8 mouse cellular contexts compared by ENCODE assay signal in the genomic region with DNA sequence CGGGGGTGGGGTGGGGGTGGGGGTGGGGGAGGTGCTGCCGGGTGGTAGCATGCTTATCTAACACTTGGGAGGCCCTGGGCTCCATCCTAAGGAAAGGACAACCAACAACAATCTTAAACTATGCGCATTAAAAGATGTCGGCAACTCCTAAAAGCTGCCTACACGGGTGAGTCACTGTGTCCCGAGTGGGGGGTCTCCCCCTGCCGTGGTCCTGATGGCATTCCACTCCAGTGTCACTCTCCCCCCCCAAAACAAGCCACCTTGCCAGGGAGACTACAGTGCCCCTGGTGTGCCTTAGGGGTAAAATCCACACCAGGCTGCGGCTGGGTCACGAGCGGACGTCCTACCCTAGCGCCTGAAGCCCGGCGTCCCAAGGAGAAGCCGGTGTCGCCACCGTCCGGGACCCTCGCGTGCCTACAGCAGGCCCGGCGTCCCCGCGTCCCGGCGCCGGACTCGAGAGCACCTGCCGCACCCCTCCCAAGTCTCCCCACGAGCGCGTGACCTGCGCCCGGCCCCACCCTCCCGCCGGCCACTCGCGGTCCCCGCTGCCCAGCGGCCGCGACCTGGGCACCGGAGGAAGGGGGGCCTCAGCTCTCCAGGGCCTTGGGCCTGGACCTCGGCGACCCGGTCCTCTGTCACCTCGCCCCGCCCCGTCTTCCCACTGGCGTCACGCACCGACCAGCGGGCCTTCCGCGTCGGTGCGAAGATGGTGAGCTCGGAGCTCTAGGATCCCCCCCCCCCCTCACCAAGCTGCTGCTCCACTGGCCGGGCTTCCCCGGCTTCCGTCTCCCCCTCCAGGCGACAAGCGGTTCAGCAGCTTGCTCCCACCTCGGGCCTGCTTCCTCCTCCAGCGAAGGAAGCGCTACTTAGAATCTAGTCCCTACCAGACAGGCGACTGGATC. TPM values are rescaled to one million over a fixed set of nuclear protein-coding genes. Genes with fewer than 3 reads are reported as not detected.
A peak's percentile ranks its signal among the peaks of the same experiment; 100 is the strongest.
DNase-seq lines count a peak whose midpoint lies in the region; ATAC-seq and TF ChIP-seq lines count a peak whose summit lies in the region.

TSS of gene Fbxo6 (minus strand) at position 874 of the 902 bp plus-strand sequence.

- H3K27me3 ChIP-seq in embryonic facial prominence, embryonic 13.5 days = no peaks in the 10 kb centered on the region
- no peaks in the 10 kb centered on the region for H3K27me3 ChIP-seq in heart, adult 2 months (ENCODE audit: control insufficient read depth, insufficient read depth, low read length)
- no peaks in the 10 kb centered on the region for H3K27me3 ChIP-seq in limb, embryonic 14.5 days (ENCODE audit: control insufficient read depth, insufficient read depth, low read length)
- no peaks in the 10 kb centered on the region for H3K27me3 ChIP-seq in midbrain, embryonic 16.5 days (ENCODE audit: control insufficient read depth, insufficient read depth, low read depth, low read length)
- H3K27me3 ChIP-seq in spleen, adult 2 months (ENCODE audit: control insufficient read depth, insufficient read depth, low read length) = no peaks in the 10 kb centered on the region

- no peaks in the 10 kb centered on the region for H3K9me3 ChIP-seq in embryonic facial prominence, embryonic 13.5 days
- H3K9me3 ChIP-seq in limb, embryonic 14.5 days (ENCODE audit: control insufficient read depth, low read length) = no peaks in the 10 kb centered on the region
- H3K9me3 ChIP-seq in midbrain, embryonic 16.5 days (replicated peaks; ENCODE audit: control insufficient read depth, low read length, poor library complexity, severe bottlenecking) = no peaks in the 10 kb centered on the region

- 0 out of 2 replicates have a peak, but pooled peaks have one; percentile 44 for TF ChIP-seq EP300 in heart, adult 2 months (IDR thresholded peaks at IDR 0.05; ENCODE audit: insufficient read depth, low read depth, low read length)

- H3K27ac ChIP-seq in embryonic facial prominence, embryonic 13.5 days = peak within 1 kb of the TSS; percentile 55
- peak within 1 kb of the TSS; percentile 97 for H3K27ac ChIP-seq in heart, adult 2 months
- 0 out of 2 replicates have a peak within 1 kb of the TSS, but pooled peaks have one; percentile 20 for H3K27ac ChIP-seq in limb, embryonic 14.5 days (replicated peaks; ENCODE audit: low read depth, low read length)
- H3K27ac ChIP-seq in midbrain, embryonic 16.5 days (ENCODE audit: low read length) = peak within 1 kb of the TSS; percentile 90
- peak within 1 kb of the TSS; percentile 56 for H3K27ac ChIP-seq in spleen, adult 2 months (ENCODE audit: insufficient read depth, low read length)

- TF ChIP-seq POLR2A in heart, adult 2 months (IDR thresholded peaks at IDR 0.05; ENCODE audit: insufficient read depth, low read depth, low read length) = peak; percentile 52
- TF ChIP-seq POLR2A in limb, embryonic 14.5 days (IDR thresholded peaks at IDR 0.05; ENCODE audit: borderline replicate concordance, extremely low read depth, insufficient read depth, insufficient read length) = 0 out of 2 replicates have a peak, but pooled peaks have one; percentile 54
- TF ChIP-seq POLR2A in spleen, adult 2 months (IDR thresholded peaks at IDR 0.05; ENCODE audit: low read depth, low read length) = no peak

- under 1% methylated on average over 62 of the region's 67 CpGs for WGBS in embryonic facial prominence, embryonic 13.5 days
- WGBS in heart, adult 2 months = under 1% methylated on average over 65 of the region's 67 CpGs
- 1% methylated on average over 36 of the region's 67 CpGs for WGBS in limb, embryonic 14.5 days
- WGBS in midbrain, embryonic 16.5 days = under 1% methylated on average over 57 of the region's 67 CpGs
- WGBS in spleen, adult 2 months = 1% methylated on average over 64 of the region's 67 CpGs

- DNase-seq in 416B (ENCODE audit: low read depth) = peak; percentile 97
- DNase-seq in adrenal gland, postnatal 4 days (ENCODE audit: low spot score in 2 of 2) = peak; percentile 46 to 72
- DNase-seq in heart, adult 2 months = peak; percentile 91 to 93
- DNase-seq in kidney, adult 8-10 months = peak; percentile 80 to 84
- DNase-seq in limb, embryonic 14.5 days (ENCODE audit: low spot score) = peak; percentile 76
- DNase-seq in spleen, adult 2 months (ENCODE audit: low read depth in 1 of 2, low spot score in 2 of 2) = peak; percentile 77 to 78

- H3K36me3 ChIP-seq in embryonic facial prominence, embryonic 13.5 days = peaks cover 23% of the 10 kb centered on the region
- H3K36me3 ChIP-seq in heart, adult 2 months (ENCODE audit: control insufficient read depth, insufficient read depth, low read length) = no peaks in the 10 kb centered on the region
- H3K36me3 ChIP-seq in limb, embryonic 14.5 days (ENCODE audit: control insufficient read depth, insufficient read depth, low read length) = peaks cover 18% of the 10 kb centered on the region; the same call in 1 of the 2 replicates
- peaks cover 21% of the 10 kb centered on the region for H3K36me3 ChIP-seq in midbrain, embryonic 16.5 days (ENCODE audit: control insufficient read depth, insufficient read depth, low read length)
- H3K36me3 ChIP-seq in spleen, adult 2 months (ENCODE audit: control insufficient read depth, insufficient read depth, low read length) = peaks cover 1% of the 10 kb centered on the region; the same call in 1 of the 2 replicates

- H3K4me1 ChIP-seq in embryonic facial prominence, embryonic 13.5 days = peaks cover 17% of the 10 kb centered on the region
- 0 out of 2 replicates have a peak, but pooled peaks cover 3% of the 10 kb centered on the region for H3K4me1 ChIP-seq in heart, adult 2 months (ENCODE audit: control insufficient read depth, insufficient read depth, low read length)
- H3K4me1 ChIP-seq in limb, embryonic 14.5 days (ENCODE audit: control insufficient read depth, insufficient read depth, low read length) = peaks cover 16% of the 10 kb centered on the region; the same call in 1 of the 2 replicates
- peaks cover 2% of the 10 kb centered on the region; the same call in 1 of the 2 replicates for H3K4me1 ChIP-seq in midbrain, embryonic 16.5 days (ENCODE audit: control insufficient read depth, insufficient read depth, low read length)
- no peaks in the 10 kb centered on the region for H3K4me1 ChIP-seq in spleen, adult 2 months (ENCODE audit: control insufficient read depth, insufficient read depth, insufficient read length)

- peak within 1 kb of the TSS; percentile 96 for H3K4me2 ChIP-seq in embryonic facial prominence, embryonic 13.5 days
- peak within 1 kb of the TSS; percentile 99 for H3K4me2 ChIP-seq in limb, embryonic 14.5 days (replicated peaks; ENCODE audit: low read depth, low read length, severe bottlenecking)
- peak within 1 kb of the TSS; percentile 81 for H3K4me2 ChIP-seq in midbrain, embryonic 16.5 days (ENCODE audit: low read length)

- H3K4me3 ChIP-seq in embryonic facial prominence, embryonic 13.5 days = peak within 1 kb of the TSS; percentile 66
- peak within 1 kb of the TSS; percentile 74 for H3K4me3 ChIP-seq in heart, adult 2 months
- H3K4me3 ChIP-seq in limb, embryonic 14.5 days (replicated peaks; ENCODE audit: low read length) = peak within 1 kb of the TSS; percentile 64
- H3K4me3 ChIP-seq in midbrain, embryonic 16.5 days (ENCODE audit: low read depth, low read length) = peak within 1 kb of the TSS; percentile 58
- H3K4me3 ChIP-seq in spleen, adult 2 months (ENCODE audit: extremely low read depth, insufficient read depth, insufficient read length) = peak within 1 kb of the TSS; percentile 59

- intact Hi-C loops in heart, adult 2 months (cut with DNase I) = loop anchor here (5.0 kb wide), 1 partner anchor 109 kb away; no protein-coding TSS in a partner anchor

- ATAC-seq in embryonic facial prominence, embryonic 13.5 days (ENCODE audit: insufficient number of reproducible peaks, insufficient read depth, low FRiP score, low TSS enrichment, low read depth) = peak; percentile 76
- ATAC-seq in limb, embryonic 14.5 days (ENCODE audit: low FRiP score, low read depth) = peak; percentile 89
- ATAC-seq in midbrain, embryonic 16.5 days = peak; percentile 92

- no peaks in the 10 kb centered on the region for H3K79me2 ChIP-seq in heart, adult 2 months (replicated peaks; ENCODE audit: control insufficient read depth, insufficient read depth, low read length)

- H3K9ac ChIP-seq in embryonic facial prominence, embryonic 13.5 days = peak within 1 kb of the TSS; percentile 78
- H3K9ac ChIP-seq in heart, adult 2 months (ENCODE audit: low read depth, low read length) = peak within 1 kb of the TSS; percentile 80
- peak within 1 kb of the TSS; percentile 73 for H3K9ac ChIP-seq in limb, embryonic 14.5 days (ENCODE audit: low read depth, low read length, severe bottlenecking)
- peak within 1 kb of the TSS; percentile 84 for H3K9ac ChIP-seq in midbrain, embryonic 16.5 days (ENCODE audit: low read depth, low read length)

- TF ChIP-seq CTCF in heart, adult 2 months (IDR thresholded peaks at IDR 0.05) = peak; percentile 63
- TF ChIP-seq CTCF in spleen, adult 2 months (IDR thresholded peaks at IDR 0.05; ENCODE audit: extremely low read depth, insufficient read depth, insufficient read length, insufficient replicate concordance) = peak; percentile 70; the same call in 1 of the 2 replicates

RNA-seq across cellular contexts. Expression of gene Fbxo6, which starts in this region (rescaled TPM):
- total RNA-seq in adrenal gland, postnatal 4 days (2021) = 10 to 100 TPM; 28.2 to 32.8 TPM
- 14.9 and 15.1 TPM in 2 replicates for polyA plus RNA-seq in embryonic facial prominence, embryonic 13.5 days (2015; fragmentation: Nextera tagmentation; extraction: Ambion mirVana)
- total RNA-seq in heart, adult 2 months (2021) = 10 to 100 TPM; 36.0 to 39.3 TPM
- polyA plus RNA-seq in heart, adult 2 months (2012; rRNA removed) = 68.4 and 68.6 TPM in 2 replicates
- 12.4 and 13.9 TPM in 2 replicates for polyA plus RNA-seq in limb, embryonic 14.5 days (2012; rRNA removed)
- 15.5 and 16.4 TPM in 2 replicates for polyA plus RNA-seq in limb, embryonic 14.5 days (2014; fragmentation: Nextera tagmentation; extraction: Ambion mirVana)
- 18.5 and 23.8 TPM in 2 replicates for polyA plus RNA-seq in midbrain, embryonic 16.5 days (2015; fragmentation: Nextera tagmentation; extraction: Ambion mirVana)
- polyA plus RNA-seq in spleen, adult 2 months (2012; rRNA removed) = 30.8 and 31.6 TPM in 2 replicates

Comparison
In these comparisons a context has a peak if more than half of its experiments do, and no peak if none do; other contexts are left out.
1. Peak in every context shown above with its lines: DNase-seq, ATAC-seq, H3K4me3 ChIP-seq and H3K27ac ChIP-seq.
2. H3K27ac ChIP-seq: peak in every context shown above with its lines; median percentile 97 in heart, adult 2 months; 90 in midbrain, embryonic 16.5 days; 56 in spleen, adult 2 months; 55 in embryonic facial prominence, embryonic 13.5 days; 20 in limb, embryonic 14.5 days.